Mouse (Mus musculus) colon, adult 2 months (tissue): Measurements from ENCODE around the gene Ppp1r3a. TPM values are rescaled to one million over a fixed set of nuclear protein-coding genes. Genes with fewer than 3 reads are reported as not detected.

Experiments
- polyA plus RNA-seq: library from polyadenylated mRNA; depleted of rRNA; stranded (reverse); fragments of >200 nt; gene quantifications from 2 replicates; pipeline ENCODE4 v1.2.3, GENCODE M21; 2012; rRNA removed

Gene Ppp1r3a
- not detected in 2 replicates for polyA plus RNA-seq

DNA sequence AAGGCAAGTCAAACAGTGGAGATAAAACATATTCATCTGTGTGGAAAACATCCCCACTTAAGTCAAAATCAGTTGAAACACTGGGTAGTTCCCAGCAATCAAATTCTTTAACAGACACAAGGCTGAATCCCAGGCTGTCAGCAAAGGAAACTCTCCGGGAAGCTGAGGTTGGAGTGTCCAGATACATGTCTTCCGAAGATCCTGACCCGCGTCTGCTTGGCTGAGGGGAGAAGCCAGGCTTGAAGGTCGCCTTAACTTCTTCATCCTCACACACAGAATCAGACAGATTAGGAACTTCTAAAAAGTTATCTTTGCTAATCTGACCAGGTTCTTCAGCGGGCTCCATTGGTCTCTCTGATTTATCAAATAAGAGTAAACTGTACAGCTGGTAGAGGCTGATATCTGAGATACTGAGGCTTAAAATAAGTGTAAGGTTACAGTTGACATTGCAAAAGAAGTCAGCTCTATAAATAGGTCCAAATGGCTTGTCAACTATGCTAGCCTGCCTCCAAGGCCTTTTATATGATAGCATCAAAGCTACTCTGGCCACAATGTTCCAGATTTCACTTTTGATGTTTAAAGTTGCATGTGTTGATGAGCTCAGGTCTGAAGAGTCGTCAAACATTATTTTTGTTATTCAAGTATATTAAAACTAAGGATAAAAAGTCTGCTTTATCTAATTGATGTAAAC is at the start of gene Ppp1r3a:
TSS of gene Ppp1r3a (minus strand) at position 374 of the 691 bp plus-strand sequence.

Other genes with a start within 250 kb of the Ppp1r3a start
- 11.4 and 12.2 TPM in 2 replicates for gene Foxp2, start 146.1 kb upstream of the Ppp1r3a start, polyA plus RNA-seq